Mouse (Mus musculus): ENCODE data around the gene Lpar5. TPM values are rescaled to one million over a fixed set of nuclear protein-coding genes. Genes with fewer than 3 reads are reported as not detected.

The Lpar5 gene
- total RNA-seq, 2 experiments from 2014 or later: 1.3 TPM

GRCm38 (mm10) chr6:125082801-125083386, 15.2 kb downstream of the Lpar5 start:
- no peak for DNase-seq
- intact Hi-C loops (cut with DNase I): loop anchor here (10.0 kb wide), 1 partner anchor 228 kb away; the partner anchor contains the start of gene P3h3

- intact Hi-C loops (cut with DNase I): loop anchor here (2.0 to 10.0 kb wide), 2 partner anchors 38 to 230 kb away; partner anchors contain the start of gene P3h3
- peak; percentile 60 for DNase-seq
These were observed 16.7 kb downstream of the Lpar5 start for GRCm38 (mm10) chr6:125084424-125084823.

GRCm38 (mm10) chr6:125087937-125088336, 20.2 kb downstream of the Lpar5 start:
- intact Hi-C loops (cut with DNase I): loop anchor here (10.0 kb wide), 1 partner anchor 233 kb away; the partner anchor contains the start of gene P3h3
- no peak for DNase-seq

DNA sequence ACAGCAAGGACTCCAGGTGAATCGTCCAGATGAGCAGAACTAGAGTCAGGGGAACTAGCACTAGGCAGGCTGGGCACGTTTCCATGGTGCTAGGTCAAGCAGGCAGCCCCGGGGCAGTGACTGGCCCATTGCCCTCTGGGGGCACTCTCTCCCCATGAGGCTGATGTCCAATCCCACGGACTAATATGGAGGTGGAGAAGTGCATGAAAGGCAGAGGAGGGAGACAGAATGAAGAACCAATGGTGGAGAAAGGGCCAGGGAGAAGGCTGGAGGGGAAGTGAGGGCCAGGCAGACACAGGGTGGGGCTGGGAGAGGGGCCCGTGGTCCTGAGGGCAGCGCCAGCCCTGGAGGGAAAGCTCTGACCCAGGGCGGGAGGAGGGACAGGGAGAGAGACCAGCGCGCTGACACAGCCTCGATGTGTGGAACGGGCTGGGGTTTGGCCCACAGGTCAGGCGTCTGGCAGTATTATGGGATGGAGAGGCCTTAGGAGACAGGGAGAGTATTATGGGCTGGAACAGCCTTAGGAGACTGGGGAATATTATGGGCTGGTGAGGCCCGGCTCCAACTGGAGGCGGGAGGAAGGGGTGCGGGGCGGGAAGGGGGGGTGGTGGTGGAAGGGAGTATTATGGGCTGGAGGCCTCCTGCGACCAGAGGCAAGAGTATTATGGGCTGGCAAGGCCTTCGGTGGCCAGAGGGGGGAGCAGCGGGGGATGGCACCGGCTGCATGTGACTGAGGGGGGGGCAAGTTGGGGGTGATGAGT, 21.0 kb downstream of the Lpar5 start:
- DNase-seq: peak; percentile 93
- intact Hi-C loops (cut with DNase I): loop anchor here (10.0 kb wide), 1 partner anchor 234 kb away; the partner anchor contains the start of gene P3h3

DNA sequence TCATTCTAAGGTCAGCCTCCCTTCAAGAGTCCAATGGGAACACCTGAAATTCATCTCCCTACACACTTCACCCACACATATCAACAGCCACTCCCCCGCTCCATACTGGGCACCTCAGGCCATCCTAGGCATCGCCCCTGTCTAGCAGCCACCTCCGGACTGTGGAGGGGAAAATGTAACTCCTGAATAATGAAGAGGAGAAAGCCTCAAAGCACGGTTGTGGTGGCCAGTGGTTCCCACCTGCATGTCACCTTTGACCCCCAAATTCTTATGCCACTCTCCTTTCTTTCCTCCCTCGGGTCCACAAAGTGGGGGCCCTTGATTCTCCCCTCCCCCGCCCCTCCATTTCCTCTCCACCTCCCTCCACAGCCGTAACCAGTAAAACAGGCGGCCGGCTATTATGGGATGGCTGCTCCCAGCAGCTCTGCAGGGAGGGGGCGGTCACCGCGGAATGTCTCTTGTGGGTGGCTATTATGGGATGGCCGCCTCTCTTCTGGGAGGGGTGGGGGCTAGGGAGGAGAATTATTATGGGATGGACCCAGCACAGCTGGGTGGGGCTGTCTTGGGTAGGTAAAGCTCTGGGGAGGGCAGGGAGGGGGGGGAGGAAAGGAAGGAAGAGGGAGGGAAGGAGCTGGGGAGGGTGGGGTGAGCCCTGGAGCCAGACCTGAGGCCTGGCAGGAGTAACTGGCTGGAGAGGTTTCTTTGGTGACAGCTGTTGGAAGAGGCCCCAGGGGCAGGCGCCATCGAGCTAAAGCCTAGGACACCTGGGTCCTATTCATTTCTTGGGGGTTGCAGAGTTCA, 22.0 kb downstream of the Lpar5 start:
- DNase-seq: peak; percentile 86
- intact Hi-C loops (cut with DNase I): loop anchor here (10.0 kb wide), 1 partner anchor 235 kb away; the partner anchor contains the start of gene P3h3

GRCm38 (mm10) chr6:125090341-125091085, 22.8 kb downstream of the Lpar5 start:
- intact Hi-C loops (cut with DNase I): no loop called here
- DNase-seq: no peak

DNA sequence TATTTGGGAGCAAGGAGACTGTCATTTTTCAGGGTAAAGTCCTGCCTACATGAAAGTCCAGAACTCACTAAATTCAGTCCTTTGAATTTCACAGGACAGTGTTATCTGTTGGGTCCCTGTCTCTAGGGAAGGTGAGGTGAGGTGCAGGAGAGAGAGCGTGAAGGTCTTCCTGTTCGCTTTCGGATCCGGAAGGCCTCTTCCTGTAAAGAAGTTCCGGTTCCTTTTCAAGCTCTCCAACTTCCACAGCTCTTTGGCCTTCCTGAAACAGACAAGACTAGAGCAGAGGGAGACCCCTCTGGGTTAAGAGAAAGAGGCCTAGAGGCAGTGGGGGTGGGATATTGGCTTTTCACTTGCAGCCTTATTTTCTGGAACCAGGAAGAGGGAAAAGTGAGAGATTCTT, 24.7 kb downstream of the Lpar5 start:
- intact Hi-C loops (cut with DNase I): no loop called here
- DNase-seq: no peak

- DNase-seq: no peak
- intact Hi-C loops (cut with DNase I): no loop called here
These were observed 27.1 kb downstream of the Lpar5 start for GRCm38 (mm10) chr6:125094843-125095242.

- peak; percentile 100 for DNase-seq
- intact Hi-C loops (cut with DNase I): no loop called here
These were observed 27.9 kb downstream of the Lpar5 start, which contains the start of gene Chd4 for GRCm38 (mm10) chr6:125095391-125096278. Gene Chd4, plus strand, starts transcription at chr6:125095981.

DNA sequence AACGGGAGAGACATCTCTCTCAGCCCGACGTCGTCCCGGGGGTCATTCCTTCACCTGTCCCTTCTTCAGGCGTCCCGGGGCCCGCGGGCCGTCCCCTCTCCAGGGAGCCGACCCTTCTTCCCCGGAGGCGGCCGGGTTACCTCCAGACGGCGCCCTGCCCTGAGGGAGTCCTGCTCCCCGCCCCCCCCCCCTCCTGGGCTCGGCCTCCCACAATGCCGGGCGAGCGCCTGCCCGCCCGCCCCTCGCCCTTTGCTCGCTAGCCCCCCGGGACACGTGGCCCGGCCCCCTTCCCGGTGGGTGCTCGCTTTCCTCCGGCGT, 28.5 kb downstream of the Lpar5 start:
- intact Hi-C loops (cut with DNase I): no loop called here
- DNase-seq: no peak

DNA sequence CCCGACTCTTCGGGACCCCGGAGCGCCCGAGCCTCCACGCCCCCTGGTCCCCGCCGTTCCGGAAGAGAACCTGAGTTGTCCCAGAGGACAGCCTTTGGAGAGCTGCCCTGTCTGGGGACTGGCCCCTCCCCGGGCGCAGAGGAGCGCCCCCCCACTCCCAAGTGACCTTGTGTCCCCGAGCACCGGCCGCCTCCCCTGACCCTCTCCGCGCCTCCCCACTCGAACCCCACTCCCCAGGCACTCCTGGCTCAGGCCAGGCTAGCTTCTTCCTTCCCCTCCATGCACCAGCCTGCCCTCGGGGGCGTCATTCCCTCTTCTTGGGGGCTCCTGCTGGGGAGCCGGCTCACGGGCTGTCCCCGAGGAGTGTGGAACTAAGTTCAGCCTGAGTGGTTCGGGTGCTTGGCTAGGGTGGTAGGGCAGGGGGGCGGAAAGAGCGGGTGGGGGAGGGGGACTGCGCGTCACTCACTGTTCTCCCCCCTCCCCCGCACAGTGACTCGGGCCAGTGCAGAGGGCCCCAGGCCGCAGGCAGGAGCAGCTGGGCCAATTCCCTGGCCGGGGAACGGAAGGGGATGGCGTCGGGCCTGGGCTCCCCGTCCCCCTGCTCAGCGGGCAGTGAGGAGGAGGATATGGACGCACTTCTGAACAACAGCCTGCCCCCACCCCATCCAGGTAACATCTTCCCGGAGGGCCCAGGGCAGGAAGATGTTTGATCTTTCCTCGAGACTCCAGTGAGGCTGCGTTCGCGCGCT, 29.1 kb downstream of the Lpar5 start:
- peak; percentile 81 for DNase-seq
- intact Hi-C loops (cut with DNase I): no loop called here

- intact Hi-C loops (cut with DNase I): no loop called here
These were observed 29.6 kb downstream of the Lpar5 start for GRCm38 (mm10) chr6:125097346-125097689.

DNA sequence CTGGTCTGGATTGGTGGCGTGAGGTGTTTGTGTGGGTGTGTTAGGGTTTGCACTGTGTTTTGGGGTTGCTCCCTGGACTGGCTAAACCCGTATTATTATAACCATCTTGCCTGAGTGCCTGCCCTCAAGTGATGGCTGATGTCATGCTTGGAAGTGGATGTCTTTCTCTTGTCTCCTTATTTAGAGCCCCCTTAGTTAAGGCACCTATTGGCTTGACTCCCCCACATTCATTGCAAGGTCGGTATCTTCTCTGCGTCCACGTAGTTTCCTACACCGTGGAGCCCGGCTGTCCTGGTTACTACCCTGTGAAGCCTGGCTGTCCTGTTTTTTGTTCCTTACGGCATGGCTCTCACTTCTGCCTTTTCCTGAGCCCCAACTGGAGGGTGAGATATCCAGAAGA, 30.2 kb downstream of the Lpar5 start:
- intact Hi-C loops (cut with DNase I): no loop called here

More at GRCm38 (mm10) chr6:125097346-125097689, 29.6 kb downstream of the Lpar5 start:
- no peak for DNase-seq

GRCm38 (mm10) chr6:125098513-125098912, 30.8 kb downstream of the Lpar5 start:
- DNase-seq: no peak
- intact Hi-C loops (cut with DNase I): no loop called here

More for the DNA sequence above, 30.2 kb downstream of the Lpar5 start:
- no peak for DNase-seq

- peak; percentile 83 for DNase-seq
- intact Hi-C loops (cut with DNase I): no loop called here
These were observed 31.8 kb downstream of the Lpar5 start for GRCm38 (mm10) chr6:125099421-125099971.

DNA sequence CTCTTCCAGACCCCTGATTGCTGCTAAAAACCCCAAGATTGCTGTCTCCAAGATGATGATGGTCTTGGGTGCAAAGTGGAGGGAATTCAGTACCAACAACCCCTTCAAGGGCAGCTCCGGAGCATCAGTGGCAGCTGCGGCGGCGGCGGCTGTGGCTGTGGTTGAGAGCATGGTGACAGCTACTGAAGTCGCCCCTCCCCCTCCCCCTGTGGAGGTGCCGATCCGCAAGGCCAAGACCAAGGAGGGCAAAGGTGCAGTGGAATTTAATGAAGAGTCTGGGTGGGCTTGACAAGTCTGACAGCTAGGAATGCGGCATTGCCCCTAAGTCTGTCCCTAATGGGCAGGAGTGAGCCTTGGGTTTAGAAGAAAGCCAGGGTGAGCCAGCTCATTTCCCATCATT, 33.7 kb downstream of the Lpar5 start:
- no peak for DNase-seq
- intact Hi-C loops (cut with DNase I): no loop called here

DNA sequence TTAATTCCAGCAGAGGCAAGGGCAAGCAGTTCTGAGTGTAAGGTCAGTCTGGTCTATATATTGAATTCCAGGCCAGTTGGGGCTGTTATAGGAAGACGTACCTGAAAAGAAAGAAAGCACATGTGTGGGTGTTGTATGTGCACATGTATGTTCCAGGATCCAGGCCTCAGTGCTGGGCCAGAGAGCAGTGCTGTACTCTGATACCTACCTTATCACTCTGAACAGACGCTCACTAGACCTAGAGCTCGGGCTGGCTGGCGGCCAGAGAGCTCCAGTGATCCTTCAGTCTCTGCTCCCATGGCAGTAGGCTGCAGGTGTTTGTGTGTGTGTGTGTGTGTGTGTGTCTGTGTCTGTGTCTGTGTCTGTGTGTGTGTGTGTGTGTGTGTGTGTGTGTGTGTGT, 36.5 kb downstream of the Lpar5 start:
- intact Hi-C loops (cut with DNase I): no loop called here
- no peak for DNase-seq

GRCm38 (mm10) chr6:125107705-125108104, 40.0 kb downstream of the Lpar5 start:
- intact Hi-C loops (cut with DNase I): no loop called here
- no peak for DNase-seq

DNA sequence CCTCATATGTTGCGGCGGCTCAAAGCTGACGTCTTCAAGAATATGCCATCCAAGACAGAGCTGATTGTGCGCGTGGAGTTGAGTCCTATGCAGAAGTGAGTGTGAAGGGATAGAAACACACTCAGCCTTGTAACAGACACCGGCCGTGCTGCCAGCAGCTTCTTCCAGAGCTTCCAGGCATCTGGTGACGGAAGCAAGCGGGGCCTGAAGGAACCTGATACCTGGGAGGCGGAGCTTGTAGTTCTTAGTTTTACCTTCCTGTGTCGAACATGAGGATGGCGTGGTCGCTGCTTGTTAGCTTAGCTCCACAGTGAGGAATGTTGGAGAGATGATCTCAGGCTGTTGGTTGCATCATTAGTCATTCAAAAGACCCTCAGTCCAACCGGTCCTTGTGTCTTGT, 41.7 kb downstream of the Lpar5 start:
- intact Hi-C loops (cut with DNase I): no loop called here
- DNase-seq: no peak
